Mouse (Mus musculus): Measurements from ENCODE around the gene Castor1.

Gene Castor1

DNA sequence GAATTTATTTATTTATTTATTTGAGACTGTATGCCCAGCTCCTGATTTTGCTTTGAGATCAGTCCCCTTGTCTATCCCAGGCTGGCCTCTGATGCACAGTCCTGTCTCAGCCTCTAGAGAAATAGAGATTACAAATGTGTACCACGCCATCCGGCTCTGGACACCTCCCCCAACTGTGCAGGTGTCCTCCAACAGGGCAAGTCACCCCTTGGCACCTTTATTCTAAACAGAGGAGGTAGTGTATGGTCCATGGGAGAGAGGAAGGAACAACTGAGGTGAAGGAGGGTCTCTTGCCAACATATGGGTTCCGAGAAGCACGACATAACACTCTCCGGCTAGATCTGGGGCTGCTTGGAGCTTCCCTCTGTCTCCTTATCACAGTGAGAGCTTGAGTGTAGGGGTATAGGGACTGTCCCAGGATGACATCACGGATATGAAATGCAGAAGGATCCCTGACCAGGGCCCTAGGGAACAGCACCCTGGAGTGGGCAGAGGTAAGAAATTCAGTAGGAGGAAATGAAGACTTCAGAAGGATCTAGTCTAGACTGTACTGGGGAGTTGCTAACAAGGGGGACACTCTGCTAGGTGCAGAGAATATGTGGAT is 17.1 kb downstream of the Castor1 start:
- DNase-seq (ENCODE audit: low read depth, low spot score), result no peak

DNA sequence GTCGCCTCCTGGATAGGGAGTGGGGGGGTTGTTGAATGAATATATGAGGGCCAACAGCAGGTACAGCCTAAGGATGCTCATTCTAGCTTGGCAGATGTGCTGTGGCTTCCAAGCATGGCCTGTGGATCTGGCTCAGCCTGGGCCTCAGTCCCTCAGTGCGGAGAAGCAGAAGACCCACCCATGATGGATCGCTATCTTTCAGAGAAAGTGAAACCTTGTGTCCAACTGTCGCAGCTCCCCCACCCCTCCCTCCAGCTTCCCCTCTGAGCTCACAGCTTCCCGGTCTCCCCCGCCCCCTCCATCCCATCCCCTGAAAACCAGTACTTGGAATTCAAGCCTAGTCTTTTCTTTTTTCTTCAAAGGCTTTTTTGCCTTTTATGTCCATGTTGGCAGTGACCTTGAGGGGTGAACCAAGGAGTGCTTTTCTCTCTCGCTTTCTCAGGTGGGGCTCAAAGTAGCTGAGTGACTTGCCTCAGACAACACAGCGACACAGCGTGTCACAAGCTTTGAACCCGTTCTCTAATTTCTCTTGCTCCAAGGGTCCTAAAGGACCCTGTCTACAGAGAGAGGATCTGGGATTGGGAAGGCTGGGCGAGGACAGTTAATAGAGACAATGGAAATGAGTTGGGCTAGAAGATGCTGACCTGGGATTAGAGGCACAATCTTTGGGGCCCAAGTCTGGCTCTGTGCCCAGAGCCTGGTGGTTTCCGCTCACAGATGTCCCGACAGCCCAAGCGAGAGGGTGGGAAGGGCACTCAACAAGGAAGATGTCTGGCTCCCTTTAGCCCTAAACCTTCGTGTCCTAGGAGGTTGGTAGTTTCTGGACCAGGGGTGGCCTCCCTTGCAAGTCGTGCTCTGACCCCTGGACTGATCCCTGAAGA is 17.9 kb downstream of the Castor1 start, which contains the start of gene Osm:
Gene Osm, plus strand, starts transcription at position 756 of the 881 bp plus-strand sequence.
- DNase-seq (ENCODE audit: low read depth, low spot score), result no peak

- no peak for DNase-seq (ENCODE audit: low read depth, low spot score)
These were observed 18.6 kb downstream of the Castor1 start for GRCm38 (mm10) chr11:4236546-4237067.

DNA sequence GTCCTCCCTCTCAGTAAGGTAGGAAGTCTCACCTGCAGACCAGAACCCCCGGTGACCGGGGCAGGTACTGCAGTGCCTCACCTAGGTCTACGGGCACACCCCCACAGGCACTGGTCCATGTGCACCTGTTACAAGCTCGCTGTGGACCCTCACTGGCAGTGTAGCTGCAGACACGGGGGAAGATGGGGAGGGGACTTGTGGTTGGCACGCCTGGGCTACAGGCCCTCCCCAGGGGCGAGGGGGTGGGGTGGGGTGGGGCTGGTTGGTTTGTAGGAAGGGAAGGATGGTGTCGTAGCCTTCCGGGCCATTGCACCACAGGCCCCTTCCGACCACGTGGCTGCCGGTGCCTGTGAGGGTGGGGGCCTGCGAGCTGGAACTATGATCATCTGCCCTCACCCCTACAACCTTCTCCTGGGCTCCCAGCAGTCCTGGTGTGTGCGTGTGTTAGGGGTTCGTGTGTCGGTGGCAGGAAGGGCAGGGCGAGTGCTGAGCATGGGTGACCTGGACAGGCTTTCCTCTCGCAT is 19.4 kb downstream of the Castor1 start:
- no peak for DNase-seq (ENCODE audit: low read depth, low spot score)

GRCm38 (mm10) chr11:4238167-4238566 is 20.1 kb downstream of the Castor1 start:
- no peak for DNase-seq (ENCODE audit: low read depth, low spot score)

DNA sequence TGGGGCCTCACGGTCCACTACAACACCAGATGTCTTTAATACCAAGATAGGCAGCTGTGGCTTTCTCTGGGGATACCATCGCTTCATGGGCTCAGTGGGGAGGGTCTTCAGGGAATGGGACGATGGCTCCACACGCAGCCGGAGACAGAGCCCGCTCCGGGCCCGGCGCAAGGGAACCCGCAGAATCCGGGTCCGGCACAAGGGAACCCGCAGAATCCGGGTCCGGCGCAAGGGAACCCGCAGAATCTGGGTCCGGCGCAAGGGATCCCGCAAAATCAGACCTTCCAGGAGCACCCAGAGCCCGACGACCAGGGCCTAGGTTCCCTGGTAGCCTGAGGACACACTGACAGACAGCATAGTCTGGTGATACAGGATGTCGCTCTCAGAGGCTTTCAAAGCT is 21.7 kb downstream of the Castor1 start:
- no peak for DNase-seq (ENCODE audit: low read depth, low spot score)

DNA sequence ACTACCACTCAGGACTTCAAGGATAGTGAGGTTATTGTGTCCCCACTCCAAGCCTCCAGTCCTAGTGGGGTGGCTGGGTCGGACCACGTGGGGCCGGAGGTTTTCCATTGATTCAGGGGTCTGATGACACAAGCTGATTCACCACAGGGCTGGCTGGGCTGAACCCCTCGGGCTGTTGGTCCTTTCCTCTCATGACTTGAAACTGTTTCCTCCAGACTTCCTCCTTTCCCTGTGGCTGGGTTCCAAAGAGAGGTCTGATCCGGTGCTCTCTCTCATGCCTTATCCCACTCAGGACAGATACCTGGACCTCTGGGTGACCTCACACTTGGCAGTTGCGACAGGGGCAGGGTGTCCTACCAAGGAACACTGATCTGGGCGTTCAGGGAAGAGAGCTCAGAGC is 22.1 kb downstream of the Castor1 start:
- no peak for DNase-seq (ENCODE audit: low read depth, low spot score)

- DNase-seq (ENCODE audit: low read depth, low spot score), result no peak
These were observed 23.2 kb downstream of the Castor1 start for GRCm38 (mm10) chr11:4241180-4241579.

DNA sequence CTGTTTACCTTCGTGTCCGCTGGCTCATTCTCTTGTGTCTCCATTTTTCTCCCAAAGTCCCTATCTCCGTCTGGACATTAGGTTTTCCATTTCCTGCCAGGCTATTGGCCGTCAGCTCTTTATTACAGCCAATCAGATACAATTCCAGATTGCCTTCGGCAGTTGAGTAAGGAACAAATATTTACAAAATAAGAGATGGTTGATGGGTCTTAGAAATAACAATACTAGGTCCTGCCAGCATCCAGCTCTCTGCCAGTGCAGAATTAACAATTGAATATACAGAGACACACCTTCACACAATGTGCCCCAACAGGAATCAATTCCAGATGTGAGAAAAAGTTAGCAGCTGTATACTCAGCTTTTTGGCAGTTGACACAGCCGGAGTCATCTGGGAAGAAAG is 28.1 kb downstream of the Castor1 start:
- DNase-seq (ENCODE audit: low read depth, low spot score), result no peak

DNA sequence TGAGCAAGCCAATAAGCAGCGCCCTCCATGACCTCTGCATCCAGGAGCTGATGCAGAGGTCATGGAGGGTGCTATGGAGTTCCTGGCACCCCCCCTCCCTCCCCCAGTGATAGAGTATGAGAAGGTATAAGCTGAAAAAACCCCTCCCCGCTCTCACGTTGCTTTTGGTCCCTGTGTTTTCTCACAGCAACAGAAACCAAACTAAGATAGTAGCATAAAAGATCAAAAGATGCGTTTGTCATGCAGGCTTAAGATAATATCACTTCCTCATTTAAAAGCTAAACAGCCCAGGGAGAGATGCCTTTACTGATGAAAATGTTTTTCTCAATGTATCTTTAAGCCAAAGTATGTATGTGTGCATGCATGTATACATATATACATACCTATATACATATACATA is 28.6 kb downstream of the Castor1 start:
- no peak for DNase-seq (ENCODE audit: low read depth, low spot score)

GRCm38 (mm10) chr11:4247201-4247959 is 29.4 kb downstream of the Castor1 start:
- no peak for DNase-seq (ENCODE audit: low read depth, low spot score)

GRCm38 (mm10) chr11:4249151-4249550 is 31.1 kb downstream of the Castor1 start:
- DNase-seq (ENCODE audit: low read depth, low spot score), result no peak

DNA sequence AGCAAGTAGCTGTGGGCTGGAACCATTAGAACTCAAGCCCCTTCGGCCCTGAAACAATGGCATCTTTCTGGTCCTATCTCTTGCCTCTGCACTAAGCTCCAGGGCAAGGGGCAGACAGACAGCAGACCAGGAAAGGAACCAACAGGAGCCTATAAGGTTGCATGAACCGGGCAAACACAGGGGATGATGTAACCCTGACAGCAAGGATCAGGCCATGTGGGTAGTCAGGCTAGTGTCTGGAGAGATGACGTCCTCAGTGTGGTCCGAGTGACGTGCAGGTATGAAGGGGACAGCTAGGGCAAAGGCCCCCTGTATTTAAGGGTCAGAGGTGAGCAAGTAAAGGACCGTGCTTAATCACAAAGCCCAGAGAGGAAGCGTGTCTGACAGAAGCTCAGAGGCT is 32.3 kb downstream of the Castor1 start:
- no peak for DNase-seq (ENCODE audit: low read depth, low spot score)

- DNase-seq (ENCODE audit: low read depth, low spot score), result no peak
These were observed 33.4 kb downstream of the Castor1 start for GRCm38 (mm10) chr11:4251376-4251775.

- no peak for DNase-seq (ENCODE audit: low read depth, low spot score)
These were observed 34.9 kb downstream of the Castor1 start for GRCm38 (mm10) chr11:4252886-4253285.

DNA sequence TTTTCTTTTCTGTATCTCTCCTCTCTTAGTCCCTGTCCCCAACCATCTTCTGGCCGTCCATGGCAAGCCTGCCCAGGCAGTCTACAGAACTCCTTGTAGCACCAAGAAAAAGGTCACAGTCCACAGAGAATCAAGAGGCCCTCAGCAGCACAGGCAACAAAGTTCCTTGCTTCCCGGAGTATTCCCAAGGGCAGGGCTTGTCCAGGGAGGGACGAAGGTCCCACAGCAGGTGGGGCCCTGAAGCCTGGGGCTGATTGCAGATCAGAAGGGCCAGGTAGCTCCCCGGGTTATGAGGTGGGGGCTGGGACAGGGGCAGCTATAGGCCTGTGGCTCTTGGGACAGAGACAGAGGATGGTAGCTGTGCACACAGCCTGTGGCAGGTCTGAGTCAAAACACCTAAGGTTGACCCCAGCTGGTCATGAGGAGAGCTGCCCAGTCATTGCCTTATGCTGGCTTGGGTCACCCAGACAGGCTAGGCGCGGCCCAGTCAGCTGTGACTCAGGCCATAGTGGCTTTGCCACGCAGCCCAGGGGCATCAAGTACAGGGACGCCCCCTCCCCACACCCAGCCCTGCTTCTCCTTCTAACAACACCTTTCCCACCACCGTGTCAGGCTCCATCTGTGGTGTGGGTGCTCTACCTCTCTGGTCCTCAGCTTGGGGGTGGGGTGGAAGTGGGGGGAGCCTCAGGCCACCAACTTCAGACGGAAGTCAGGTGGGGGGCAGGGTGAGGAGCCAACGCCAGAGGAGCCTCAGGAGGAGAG is 39.0 kb downstream of the Castor1 start, which contains the start of gene Lif:
Gene Lif, plus strand, starts transcription at position 712 of the 762 bp plus-strand sequence.
- no peak for DNase-seq (ENCODE audit: low read depth, low spot score)

DNA sequence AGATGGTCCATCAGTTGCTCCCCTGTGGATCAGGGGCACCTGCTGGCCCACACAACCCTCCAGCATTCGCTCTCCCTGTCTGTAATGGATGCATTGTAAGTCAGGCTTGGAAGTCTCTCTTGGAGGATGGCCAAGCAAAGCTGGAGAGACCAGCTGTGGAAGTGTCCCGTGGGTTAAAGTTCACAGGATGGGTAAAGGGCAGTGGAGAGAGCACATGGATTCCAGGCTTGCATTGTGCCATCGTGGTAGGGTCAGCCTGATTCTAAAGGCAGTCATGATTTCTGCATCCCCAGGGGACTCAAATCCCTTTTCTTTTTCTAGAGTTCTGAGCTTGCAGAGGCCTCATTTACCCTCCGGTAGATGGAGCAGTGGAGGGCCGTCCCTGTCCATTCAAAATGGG is 39.7 kb downstream of the Castor1 start:
- DNase-seq (ENCODE audit: low read depth, low spot score), result no peak

DNA sequence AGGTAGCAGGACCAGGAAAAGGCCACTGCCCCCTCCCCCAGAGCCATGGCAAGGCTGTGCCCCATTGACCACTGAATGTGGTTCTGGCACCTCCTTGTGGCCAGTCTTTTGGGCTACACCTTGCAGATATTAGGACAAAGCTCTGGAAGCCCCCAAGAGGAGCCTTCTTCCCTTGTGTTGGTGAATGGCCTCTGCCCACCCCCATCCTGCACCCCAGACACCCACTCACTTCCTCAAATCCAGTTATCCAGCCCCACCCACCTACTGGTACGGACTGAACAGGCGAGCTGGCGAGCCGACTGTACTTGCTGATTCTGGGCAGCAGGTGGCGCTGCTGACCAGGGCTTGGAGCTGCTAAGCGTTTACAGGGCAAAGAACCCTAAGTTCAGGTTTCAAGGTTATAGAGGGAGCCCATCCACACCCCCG is 40.6 kb downstream of the Castor1 start:
- peak; percentile 31 for DNase-seq (ENCODE audit: low read depth, low spot score)

- DNase-seq (ENCODE audit: low read depth, low spot score), result no peak
These were observed 42.6 kb downstream of the Castor1 start for GRCm38 (mm10) chr11:4260463-4261187.

DNA sequence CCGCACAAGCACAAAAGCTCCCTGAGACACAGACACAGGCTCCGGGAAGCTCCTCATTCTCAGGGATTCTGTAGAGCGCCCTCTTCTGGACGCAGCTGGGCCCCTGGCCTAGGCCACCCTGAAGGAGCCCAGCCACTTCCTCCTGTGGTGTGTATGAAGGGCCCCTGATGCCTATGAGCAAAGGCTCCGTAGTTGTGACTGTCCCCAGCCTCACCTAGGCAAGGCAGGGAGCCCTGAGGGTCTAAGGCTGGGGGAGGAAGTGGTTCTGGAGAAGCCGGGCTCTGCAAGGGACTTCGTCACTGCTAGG is 43.1 kb downstream of the Castor1 start:
- DNase-seq (ENCODE audit: low read depth, low spot score), result no peak

All from telencephalon, adult 2 months (tissue).